Mouse (Mus musculus): ENCODE data around the gene Mfrp.

DNA sequence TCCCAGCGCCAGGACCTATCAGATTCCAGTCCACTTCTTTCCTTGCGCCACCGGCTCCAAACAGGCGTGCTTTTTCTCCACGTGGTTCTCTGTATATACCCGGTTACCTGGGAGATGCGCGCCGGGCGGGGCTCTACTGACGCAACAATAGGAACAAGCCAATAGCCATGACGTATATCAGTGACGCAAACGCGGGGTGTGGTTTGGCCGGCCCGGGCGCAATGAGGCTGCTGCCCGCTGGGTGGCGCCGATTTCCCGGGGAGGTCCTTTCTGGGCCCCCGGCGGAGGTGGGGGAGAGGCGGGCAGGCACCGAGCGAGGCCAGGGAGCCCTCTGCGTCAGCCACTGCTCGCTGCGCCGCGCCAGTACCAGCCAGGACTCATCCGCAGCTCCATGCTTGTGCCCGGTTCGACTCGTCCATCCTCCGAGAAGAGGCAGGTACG is 34.7 kb upstream of the Mfrp start, which contains the start of gene Usp2:
- TF ChIP-seq CTCF (IDR thresholded peaks at IDR 0.05; ENCODE audit: borderline replicate concordance, extremely low read depth, insufficient read depth, insufficient read length) = peak; percentile 77
- no peak for TF ChIP-seq POLR2A (IDR thresholded peaks at IDR 0.05; ENCODE audit: borderline replicate concordance, extremely low read depth, insufficient read depth, insufficient read length, poor library complexity, severe bottlenecking)
